Mouse (Mus musculus) ES-Bruce4 (cell line): Measurements from ENCODE around the gene Ckap5.

Source experiments
- CTCF ChIP-seq: IDR thresholded peaks from one replicate; pipeline ENCODE4 v1.8.1; 2011; ENCODE audit warnings: low read depth, low read length
- EP300 ChIP-seq: IDR thresholded peaks from 2 replicates; pipeline ENCODE4 v1.6.1; 2011; ENCODE audit warnings: low read depth, low read length; ENCODE audit not compliant: insufficient read depth
- POLR2A ChIP-seq: IDR thresholded peaks from one replicate; pipeline ENCODE4 v1.8.1; 2011; ENCODE audit warnings: low read length; ENCODE audit not compliant: insufficient read depth

DNA sequence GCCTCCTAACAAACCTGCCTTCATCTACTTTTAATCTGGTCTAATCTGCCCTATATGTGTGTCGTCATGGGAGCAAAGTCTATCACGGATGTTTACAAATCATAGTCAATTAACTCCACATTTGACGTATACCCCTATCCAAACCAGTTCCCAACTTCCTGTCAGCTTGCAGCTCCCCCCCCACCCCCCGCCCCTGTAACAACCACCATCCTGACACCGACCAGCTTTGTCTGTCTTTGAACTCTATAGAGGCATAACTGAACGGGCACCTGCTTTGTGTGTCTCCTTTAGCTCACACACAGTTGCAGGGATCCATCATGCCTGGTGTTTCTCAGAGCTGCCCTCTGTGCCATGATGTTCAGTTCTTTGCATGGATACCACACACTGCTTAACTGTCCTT, 112.4 kb downstream of the Ckap5 start:
- no peak for TF ChIP-seq CTCF
- TF ChIP-seq POLR2A = no peak
- TF ChIP-seq EP300 = no peak
